Mouse (Mus musculus) thymus, adult 2 months (tissue): ENCODE measurements around the gene Tbc1d4. TPM values are rescaled to one million over a fixed set of nuclear protein-coding genes. Genes with fewer than 3 reads are reported as not detected.
"Not testable (repeated sequence)": the region's sequence is repeated elsewhere in the genome, so short reads cannot be mapped to it uniquely, and the experiment has no call there.

Experiments
- DNase-seq: peaks from one replicate; pipeline ENCODE4 v3.0.0; 2021
- H3K27ac ChIP-seq: fragments of 200-500 bp; 2 replicates; pipeline ENCODE4 v1.5.1; 2012; ENCODE audit warnings: low read length, control low read depth; ENCODE audit not compliant: control insufficient read depth, insufficient read depth
- H3K27me3 ChIP-seq: fragments of 200-500 bp; 2 replicates; pipeline ENCODE4 v1.6.1; 2012; ENCODE audit warnings: mild to moderate bottlenecking, low read length, moderate library complexity, mixed read lengths; ENCODE audit not compliant: control insufficient read depth, insufficient read depth
- H3K36me3 ChIP-seq: fragments of 200-500 bp; 2 replicates; pipeline ENCODE4 v1.6.1; 2012; ENCODE audit warnings: mild to moderate bottlenecking, low read length, moderate library complexity; ENCODE audit not compliant: control insufficient read depth, insufficient read depth
- H3K4me1 ChIP-seq: fragments of 200-500 bp; replicated peaks from 2 replicates; pipeline ENCODE4 v1.6.1; 2012; ENCODE audit warnings: low read length; ENCODE audit not compliant: control insufficient read depth, insufficient read depth
- H3K4me3 ChIP-seq: fragments of 200-500 bp; 2 replicates; pipeline ENCODE4 v1.5.1; 2012; ENCODE audit warnings: mild to moderate bottlenecking, low read length, control low read depth, moderate library complexity; ENCODE audit not compliant: control insufficient read depth, insufficient read depth
- CTCF ChIP-seq: fragments of 200-500 bp; IDR thresholded peaks from 2 replicates; pipeline ENCODE4 v1.5.1; 2012; ENCODE audit warnings: mild to moderate bottlenecking, control low read depth, low read length, moderate library complexity, borderline replicate concordance; ENCODE audit not compliant: control insufficient read depth, poor library complexity, insufficient read depth; ENCODE audit errors: extremely low read depth
- POLR2A ChIP-seq: fragments of 200-500 bp; IDR thresholded peaks from 2 replicates; pipeline ENCODE4 v1.6.1; 2012; ENCODE audit warnings: mild to moderate bottlenecking, low read length, control low read depth, moderate library complexity; ENCODE audit not compliant: control insufficient read depth, poor library complexity, insufficient read depth; ENCODE audit errors: extremely low read depth
- WGBS: fragments of 180-500 bp; shearing (Covaris S2); methylation state at CpG from one replicate; pipeline ENCODE4 v1.1.7; 2018; 5-methylcytosine and 5-hydroxymethylcytosine counted together
- polyA plus RNA-seq: library from polyadenylated mRNA; depleted of rRNA; stranded (reverse); fragments of >200 nt; gene quantifications from 2 replicates; pipeline ENCODE4 v1.2.3, GENCODE M21; 2012

The Tbc1d4 gene
- polyA plus RNA-seq, 1 experiment = 13.3 TPM

GRCm38 (mm10) chr14:101597096-101597715, 11.8 kb downstream of the Tbc1d4 start:
- no peaks in the 10 kb centered on the region for H3K27me3 ChIP-seq
- H3K36me3 ChIP-seq = no peaks in the 10 kb centered on the region
- no peak for DNase-seq
- no peaks in the 10 kb centered on the region for H3K4me1 ChIP-seq
- 92% methylated on average over 12 of the region's 14 CpGs for WGBS
- no peak overlapping the region for H3K4me3 ChIP-seq
- H3K27ac ChIP-seq = no peak overlapping the region
- TF ChIP-seq CTCF = no peak
- no peak for TF ChIP-seq POLR2A

DNA sequence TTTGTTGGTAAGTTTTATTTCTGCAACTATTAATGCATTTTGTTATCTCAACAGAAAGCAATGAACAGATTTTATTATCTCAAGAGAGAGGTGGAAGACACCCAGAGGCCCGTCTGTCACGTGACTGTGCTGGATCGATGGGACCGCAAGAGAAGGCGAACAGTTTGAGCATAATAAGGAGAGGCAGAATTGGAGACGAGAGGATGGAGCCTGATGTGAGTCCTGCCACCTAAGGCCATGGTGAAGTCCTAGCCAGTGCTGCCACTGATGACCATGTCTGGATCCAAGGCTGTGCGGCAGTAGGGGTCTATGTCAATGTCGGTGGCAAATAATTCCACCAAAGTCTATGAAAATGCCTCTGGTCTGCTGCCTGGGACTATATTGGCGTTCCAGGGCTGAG, 12.3 kb downstream of the Tbc1d4 start:
- Histone ChIP-seq H3K27ac (no peak overlapping the region), H3K36me3 (no peaks in the 10 kb centered on the region), H3K4me1 (no peaks in the 10 kb centered on the region), H3K4me3 (no peak overlapping the region), H3K27me3 (no peaks in the 10 kb centered on the region)
- WGBS = 96% methylated on average over 9 of the region's 9 CpGs
- no peak for DNase-seq
- TF ChIP-seq CTCF (no peak), POLR2A (no peak)

- 95% methylated on average over 13 of the region's 13 CpGs for WGBS
- Histone ChIP-seq H3K4me3 (no peak overlapping the region), H3K27ac (no peak overlapping the region), H3K36me3 (no peaks in the 10 kb centered on the region), H3K27me3 (no peaks in the 10 kb centered on the region), H3K4me1 (no peaks in the 10 kb centered on the region)
- no peak for DNase-seq
- TF ChIP-seq POLR2A (no peak), CTCF (no peak)
These were observed 13.5 kb downstream of the Tbc1d4 start for GRCm38 (mm10) chr14:101595301-101596080.

- 89% methylated on average over 5 of the region's 5 CpGs for WGBS
- DNase-seq = no peak
- no peak overlapping the region for H3K4me3 ChIP-seq
- no peaks in the 10 kb centered on the region for H3K27me3 ChIP-seq
- H3K27ac ChIP-seq = no peak overlapping the region
- no peak for TF ChIP-seq POLR2A
- no peak for TF ChIP-seq CTCF
- no peaks in the 10 kb centered on the region for H3K4me1 ChIP-seq
- no peaks in the 10 kb centered on the region for H3K36me3 ChIP-seq
These were observed 15.0 kb downstream of the Tbc1d4 start for GRCm38 (mm10) chr14:101594001-101594400.

DNA sequence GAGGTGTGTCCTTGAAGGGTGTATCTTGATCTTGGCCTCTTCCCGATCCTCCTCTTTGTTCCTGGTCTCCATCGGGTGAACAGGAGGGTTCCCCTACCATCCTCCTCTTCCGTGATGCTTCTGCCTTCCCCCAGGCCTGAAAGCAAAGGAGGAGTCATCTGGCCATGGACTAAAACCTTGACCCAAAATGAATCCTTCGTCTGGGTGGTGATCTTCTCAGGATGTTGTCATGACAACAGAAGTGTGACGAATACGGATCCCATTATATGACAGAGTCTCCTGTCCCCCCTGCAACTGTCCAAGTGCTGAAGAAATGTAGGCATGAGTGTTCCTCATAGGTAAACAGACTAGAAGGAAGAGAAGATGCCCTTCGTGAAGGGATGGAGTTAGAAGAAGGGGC, 15.7 kb downstream of the Tbc1d4 start:
- WGBS = 96% methylated on average over 7 of the region's 7 CpGs
- TF ChIP-seq POLR2A (no peak), CTCF (no peak)
- no peak overlapping the region for H3K27ac ChIP-seq
- H3K4me3 ChIP-seq = no peak overlapping the region
- H3K4me1 ChIP-seq = no peaks in the 10 kb centered on the region
- DNase-seq = no peak
- no peaks in the 10 kb centered on the region for H3K36me3 ChIP-seq
- H3K27me3 ChIP-seq = no peaks in the 10 kb centered on the region

DNA sequence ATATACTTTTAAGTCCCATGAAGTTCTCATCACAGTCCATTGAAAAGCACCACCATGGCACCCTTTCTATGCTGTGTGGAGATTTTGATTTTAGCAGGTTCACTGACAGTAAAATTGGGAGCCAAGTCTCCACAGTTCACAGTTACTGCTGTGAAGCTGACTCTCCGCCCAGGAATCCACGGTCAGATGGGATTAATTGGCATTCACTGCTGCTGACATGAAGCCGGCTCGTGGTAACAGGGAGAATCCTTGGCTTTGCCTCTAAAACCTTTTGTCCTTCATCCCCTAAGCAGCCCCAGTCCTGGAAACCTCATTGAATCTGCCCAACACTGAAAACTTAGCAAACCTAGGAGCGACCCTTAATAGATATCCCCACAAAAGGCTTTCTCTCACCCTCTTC, 17.9 kb downstream of the Tbc1d4 start:
- 91% methylated on average over 5 of the region's 5 CpGs for WGBS
- no peak for DNase-seq
- Histone ChIP-seq H3K4me3 (no peak overlapping the region), H3K36me3 (no peaks in the 10 kb centered on the region), H3K27ac (no peak overlapping the region), H3K4me1 (no peaks in the 10 kb centered on the region), H3K27me3 (no peaks in the 10 kb centered on the region)
- TF ChIP-seq CTCF (no peak), POLR2A (no peak)

- not testable (repeated sequence) for H3K27me3 ChIP-seq, H3K36me3 ChIP-seq, H3K4me3 ChIP-seq, H3K4me1 ChIP-seq, DNase-seq, H3K27ac ChIP-seq
- 73% methylated on average over 3 of the region's 4 CpGs for WGBS
These were observed 20.6 kb downstream of the Tbc1d4 start for GRCm38 (mm10) chr14:101588209-101588991.

DNA sequence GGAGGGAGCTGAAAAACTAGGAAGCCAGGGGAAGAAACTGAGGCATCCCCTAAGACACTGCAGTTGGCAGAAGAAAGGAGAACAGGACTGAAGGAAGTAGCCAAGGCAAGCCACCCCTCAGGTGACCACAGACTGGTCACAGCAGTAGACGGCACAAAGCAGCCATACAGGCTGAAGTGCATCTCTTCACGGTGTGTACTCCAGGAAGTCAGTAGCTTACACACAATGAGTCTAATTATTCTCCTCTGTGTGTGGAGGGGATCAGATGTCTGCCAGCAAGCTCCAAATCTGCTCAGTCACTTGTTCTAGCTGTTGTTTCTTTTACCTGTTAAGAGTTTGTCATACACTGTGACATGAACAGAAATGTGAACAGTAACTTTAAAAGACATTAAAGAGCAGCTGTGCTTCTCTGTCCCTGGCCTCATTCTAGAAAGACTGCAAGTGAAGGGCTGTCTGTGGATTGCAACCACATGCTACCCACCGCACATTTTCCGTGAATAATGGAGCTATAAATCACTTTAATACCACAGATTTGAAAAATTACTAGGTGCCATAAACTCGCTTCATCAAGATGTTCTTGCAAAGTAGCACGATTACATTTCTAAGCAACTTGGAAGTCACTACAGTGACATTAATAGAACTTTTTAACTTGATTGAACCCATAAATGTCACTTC, 21.5 kb downstream of the Tbc1d4 start:
- not testable (repeated sequence) for H3K27me3 ChIP-seq, H3K27ac ChIP-seq, DNase-seq, H3K4me1 ChIP-seq, H3K36me3 ChIP-seq, H3K4me3 ChIP-seq
- WGBS = 48% methylated on average over 4 of the region's 6 CpGs
